Mouse (Mus musculus) hindbrain, embryonic 15.5 days (tissue): ENCODE results near the gene Cadm4. TPM values are rescaled to one million over a fixed set of nuclear protein-coding genes. Genes with fewer than 3 reads are reported as not detected.
A peak's percentile ranks its signal among the peaks of the same experiment; 100 is the strongest.

ENCODE experiments used
- ATAC-seq: fragments of 200-750 bp; cut with Nextera tagmentation; 2 replicates; pipeline ENCODE4 v1.8.0; 2017; ENCODE audit warnings: low read depth, moderate number of reproducible peaks, moderate TSS enrichment; ENCODE audit not compliant: low FRiP score
- H3K27ac ChIP-seq: fragments of 300-500 bp; sonication (generic); replicated peaks from 2 replicates; pipeline ENCODE4 v1.5.1; 2015; ENCODE audit warnings: mild to moderate bottlenecking, inconsistent platforms
- H3K27me3 ChIP-seq: fragments of 300-500 bp; sonication (generic); 2 replicates; pipeline ENCODE4 v1.6.1; 2015; ENCODE audit warnings: control low read depth, inconsistent platforms
- H3K36me3 ChIP-seq: fragments of 300-500 bp; sonication (generic); 2 replicates; pipeline ENCODE4 v1.6.1; 2015; ENCODE audit warnings: control low read depth, inconsistent platforms
- H3K4me1 ChIP-seq: fragments of 300-500 bp; sonication (generic); replicated peaks from 2 replicates; pipeline ENCODE4 v1.6.1; 2015; ENCODE audit warnings: control low read depth, inconsistent platforms
- H3K4me2 ChIP-seq: fragments of 300-500 bp; sonication (generic); 2 replicates; pipeline ENCODE4 v1.6.1; 2015; ENCODE audit warnings: moderate library complexity, mild to moderate bottlenecking, inconsistent platforms
- H3K4me3 ChIP-seq: fragments of 300-500 bp; sonication (generic); 2 replicates; pipeline ENCODE4 v1.5.1; 2015; ENCODE audit warnings: mild to moderate bottlenecking, inconsistent platforms
- H3K9ac ChIP-seq: fragments of 300-500 bp; sonication (generic); 2 replicates; pipeline ENCODE4 v1.6.1; 2015; ENCODE audit warnings: inconsistent platforms
- H3K9me3 ChIP-seq: fragments of 300-500 bp; sonication (generic); 2 replicates; pipeline ENCODE4 v1.6.1; 2016; ENCODE audit warnings: control low read depth, inconsistent platforms
- WGBS: fragments of 180-500 bp; shearing (Covaris S2); methylation state at CpG from one replicate; pipeline ENCODE4 v1.1.7; 2015; 5-methylcytosine and 5-hydroxymethylcytosine counted together
- polyA plus RNA-seq: library from polyadenylated mRNA; unstranded; fragments of >200 nt; fragmentation: Nextera tagmentation; extraction: Ambion mirVana; gene quantifications from 2 replicates; pipeline ENCODE4 v1.2.1, GENCODE M21; 2015

Gene Cadm4
- polyA plus RNA-seq, 1 experiment from 2014 or later = 80.4 TPM

GRCm38 (mm10) chr7:24538701-24539100 lies 56.9 kb downstream of the Cadm4 start:
- 77% methylated on average over 5 of the region's 5 CpGs for WGBS
- Histone ChIP-seq H3K36me3 (peaks cover 20% of the 10 kb centered on the region), H3K4me3 (no peak overlapping the region), H3K27me3 (no peaks in the 10 kb centered on the region), H3K4me1 (peaks cover 14% of the 10 kb centered on the region), H3K9me3 (no peaks in the 10 kb centered on the region), H3K9ac (no peak overlapping the region), H3K27ac (no peak overlapping the region), H3K4me2 (no peak overlapping the region)
- no peak for ATAC-seq

DNA sequence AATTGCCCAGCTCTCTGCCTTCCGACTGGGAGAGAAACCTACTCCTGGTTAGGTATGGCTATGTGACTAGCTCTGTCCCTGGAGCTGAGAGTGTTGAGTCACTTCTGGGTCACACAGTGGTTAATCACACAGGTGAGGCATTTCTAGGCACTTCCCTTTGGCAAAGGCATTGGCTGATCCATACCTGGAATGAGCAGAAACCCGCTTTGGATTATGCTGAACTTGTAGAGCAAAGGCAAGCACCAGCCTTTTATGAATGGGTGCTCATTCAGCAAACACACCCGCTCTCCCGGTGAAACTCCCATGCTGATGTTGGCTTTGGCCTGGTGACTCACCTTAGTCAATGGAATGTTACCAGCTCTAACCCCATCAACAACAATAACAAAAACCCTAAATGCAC lies 57.9 kb downstream of the Cadm4 start:
- Histone ChIP-seq H3K27me3 (no peaks in the 10 kb centered on the region), H3K36me3 (peaks cover 12% of the 10 kb centered on the region; the same call in 1 of the 2 replicates), H3K27ac (no peak overlapping the region), H3K9ac (no peak overlapping the region), H3K4me1 (peaks cover 4% of the 10 kb centered on the region), H3K4me2 (no peak overlapping the region), H3K9me3 (no peaks in the 10 kb centered on the region), H3K4me3 (no peak overlapping the region)
- ATAC-seq = no peak
- 94% methylated on average over 4 of the region's 4 CpGs for WGBS

GRCm38 (mm10) chr7:24544506-24544905 lies 62.7 kb downstream of the Cadm4 start:
- no peak for ATAC-seq

GRCm38 (mm10) chr7:24546068-24546614 lies 64.3 kb downstream of the Cadm4 start, which contains the start of the genes Pinlyp and Xrcc1:
TSS of gene Pinlyp (minus strand) at chr7:24546118.
TSS of gene Xrcc1 (plus strand) at chr7:24546289.
- Histone ChIP-seq H3K9me3 (no peaks in the 10 kb centered on the region), H3K4me2 (peak within 1 kb of the TSS; percentile 64), H3K4me1 (peaks cover 17% of the 10 kb centered on the region), H3K36me3 (0 out of 2 replicates have a peak, but pooled peaks cover 3% of the 10 kb centered on the region), H3K27ac (peak within 1 kb of the TSS; percentile 72), H3K4me3 (peak within 1 kb of the TSS; percentile 75), H3K27me3 (no peaks in the 10 kb centered on the region), H3K9ac (peak within 1 kb of the TSS; percentile 88)
- 40% methylated on average over 13 of the region's 13 CpGs for WGBS
- peak; percentile 1; the same call in 1 of the 2 replicates for ATAC-seq

More at GRCm38 (mm10) chr7:24544506-24544905, 62.7 kb downstream of the Cadm4 start:
- Histone ChIP-seq H3K4me2 (no peak overlapping the region), H3K27me3 (no peaks in the 10 kb centered on the region), H3K9me3 (no peaks in the 10 kb centered on the region), H3K27ac (no peak overlapping the region), H3K36me3 (0 out of 2 replicates have a peak, but pooled peaks cover 3% of the 10 kb centered on the region), H3K9ac (no peak overlapping the region), H3K4me3 (no peak overlapping the region), H3K4me1 (peaks cover 17% of the 10 kb centered on the region)
- 89% methylated on average over 2 of the region's 2 CpGs for WGBS

DNA sequence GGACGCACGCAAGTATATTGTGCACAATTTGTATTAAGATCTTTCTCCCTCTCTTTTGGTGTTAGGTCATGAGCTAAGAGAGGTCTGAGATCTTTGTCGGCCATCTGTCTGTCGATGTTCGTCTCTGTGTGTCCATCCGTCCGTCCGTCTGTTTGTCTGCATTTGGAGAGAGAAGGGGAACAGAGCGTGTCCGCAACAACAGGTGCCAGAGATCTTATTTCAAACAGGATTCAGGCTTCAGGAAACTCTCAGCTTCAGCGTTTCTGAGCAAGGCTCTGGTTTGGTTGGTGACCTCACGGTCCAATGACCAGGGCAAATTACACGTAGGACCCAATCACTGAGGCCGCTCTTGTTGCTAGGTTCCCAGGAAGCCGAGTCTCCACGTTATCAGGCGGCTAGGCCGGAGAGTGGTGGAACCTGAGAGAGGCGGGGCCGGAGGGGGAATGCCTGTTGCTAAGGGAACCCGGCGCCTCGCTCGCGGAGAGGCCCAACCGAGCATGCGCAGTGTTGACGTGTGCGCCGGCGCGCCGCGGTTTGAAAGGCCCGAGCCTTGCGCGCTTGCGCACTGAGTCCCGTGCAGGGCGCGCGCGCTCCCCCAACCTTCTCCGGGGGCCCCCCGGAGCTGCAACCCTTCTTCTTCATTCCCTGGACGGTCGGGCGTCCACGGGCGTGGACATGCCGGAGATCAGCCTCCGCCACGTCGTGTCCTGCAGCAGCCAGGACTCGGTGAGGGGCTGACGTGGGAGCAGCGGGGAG lies 65.0 kb downstream of the Cadm4 start:
- Histone ChIP-seq H3K4me1 (peaks cover 17% of the 10 kb centered on the region), H3K27ac (peak overlapping the region; percentile 72), H3K27me3 (no peaks in the 10 kb centered on the region), H3K4me2 (peak overlapping the region; percentile 64), H3K36me3 (0 out of 2 replicates have a peak, but pooled peaks cover 3% of the 10 kb centered on the region), H3K9ac (peak overlapping the region; percentile 88), H3K4me3 (peak overlapping the region; percentile 75), H3K9me3 (no peaks in the 10 kb centered on the region)
- under 1% methylated on average over 57 of the region's 57 CpGs for WGBS
- ATAC-seq = peak; percentile 97

GRCm38 (mm10) chr7:24547534-24548036 lies 65.8 kb downstream of the Cadm4 start:
- no peak overlapping the region for H3K27ac ChIP-seq
- H3K4me2 ChIP-seq = peak overlapping the region; percentile 64
- peak overlapping the region; percentile 75 for H3K4me3 ChIP-seq
- H3K27me3 ChIP-seq = no peaks in the 10 kb centered on the region
- H3K9me3 ChIP-seq = no peaks in the 10 kb centered on the region
- ATAC-seq = no peak
- peaks cover 8% of the 10 kb centered on the region for H3K36me3 ChIP-seq
- WGBS = 27% methylated on average over 13 of the region's 13 CpGs
- peak overlapping the region; percentile 88 for H3K9ac ChIP-seq
- H3K4me1 ChIP-seq = peaks cover 17% of the 10 kb centered on the region

DNA sequence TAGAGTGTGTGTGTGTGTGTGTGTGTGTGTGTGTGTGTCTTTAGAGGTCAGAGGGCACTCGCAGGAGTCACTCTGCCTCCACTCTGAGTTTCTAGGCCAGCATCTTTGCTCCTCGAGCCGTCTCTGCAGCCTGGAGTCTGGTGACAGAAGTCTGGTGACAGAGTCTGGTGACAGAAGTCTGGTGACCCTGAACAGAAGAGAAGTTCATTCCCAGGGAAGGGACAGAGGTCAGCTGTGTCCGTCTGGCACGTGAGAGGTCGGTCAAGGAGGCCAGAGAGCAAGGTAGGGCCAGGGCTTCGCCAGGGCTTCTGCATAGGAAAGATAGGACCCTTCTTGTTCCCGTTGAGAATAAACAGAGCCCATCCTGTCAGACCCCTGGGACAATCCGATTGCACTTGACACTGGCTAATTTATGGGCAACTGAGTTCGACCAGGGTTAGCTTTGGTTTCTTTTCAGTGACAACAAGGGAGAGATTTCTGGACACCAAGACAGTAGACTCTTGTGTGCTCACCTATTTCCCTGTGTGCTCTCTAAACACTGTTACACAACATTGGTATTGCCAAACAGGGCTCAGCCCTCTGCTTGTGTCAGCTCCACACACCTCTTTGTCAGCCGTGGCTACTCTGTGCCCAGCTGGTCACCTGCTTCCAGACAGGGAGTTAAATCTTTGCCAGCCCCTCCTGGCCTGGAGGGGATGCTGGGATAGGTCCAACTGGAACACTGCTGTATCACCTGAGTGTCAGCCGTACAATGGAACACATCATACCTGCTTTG lies 70.3 kb downstream of the Cadm4 start:
- H3K4me2 ChIP-seq = no peak overlapping the region
- H3K4me3 ChIP-seq = no peak overlapping the region
- no peak overlapping the region for H3K9ac ChIP-seq
- no peaks in the 10 kb centered on the region for H3K27me3 ChIP-seq
- no peak for ATAC-seq
- peaks cover 11% of the 10 kb centered on the region for H3K36me3 ChIP-seq
- 91% methylated on average over 12 of the region's 12 CpGs for WGBS
- H3K4me1 ChIP-seq = peaks cover 10% of the 10 kb centered on the region
- H3K9me3 ChIP-seq = no peaks in the 10 kb centered on the region
- H3K27ac ChIP-seq = no peak overlapping the region

Other genes with a start within 250 kb of the Cadm4 start
- 4.4 and 4.5 TPM in 2 replicates for gene Zfp109, start 244.5 kb upstream of the Cadm4 start, polyA plus RNA-seq
- gene Zfp108, start 227.2 kb upstream of the Cadm4 start, polyA plus RNA-seq = 7.0 and 7.5 TPM in 2 replicates
- 6.2 and 8.2 TPM in 2 replicates for gene Zfp93, start 211.6 kb upstream of the Cadm4 start, polyA plus RNA-seq
- gene Zfp61, start 180.8 kb upstream of the Cadm4 start, polyA plus RNA-seq = 39.5 and 42.3 TPM in 2 replicates
- gene Zfp94, start 165.4 kb upstream of the Cadm4 start, polyA plus RNA-seq = 19.5 and 20.3 TPM in 2 replicates
- gene Tescl, start 148.1 kb upstream of the Cadm4 start, polyA plus RNA-seq = 0.23 and 0.38 TPM in 2 replicates
- not detected in 2 replicates for gene Lypd5, start 132.8 kb upstream of the Cadm4 start, polyA plus RNA-seq
- gene Kcnn4, start 111.8 kb upstream of the Cadm4 start, polyA plus RNA-seq = 2.3 and 2.9 TPM in 2 replicates
- gene Smg9, start 82.4 kb upstream of the Cadm4 start, polyA plus RNA-seq = 32.8 and 42.5 TPM in 2 replicates
- not detected in 2 replicates for gene Irgc1, start 29.7 kb upstream of the Cadm4 start, polyA plus RNA-seq
- gene Plaur, start 19.5 kb upstream of the Cadm4 start, polyA plus RNA-seq = 1.3 and 1.5 TPM in 2 replicates
- 281 and 307 TPM in 2 replicates for gene Zfp428, start 25.0 kb downstream of the Cadm4 start, polyA plus RNA-seq
- gene AC161166.1, start 30.4 kb downstream of the Cadm4 start, polyA plus RNA-seq = 1.00 and 1.5 TPM in 2 replicates
- gene Irgq, start 48.7 kb downstream of the Cadm4 start, polyA plus RNA-seq = 28.5 and 28.7 TPM in 2 replicates
- gene Pinlyp, start 64.1 kb downstream of the Cadm4 start, polyA plus RNA-seq = 0.25 TPM in 1 of 2 replicates, not detected in the other
- gene Xrcc1, start 64.3 kb downstream of the Cadm4 start, polyA plus RNA-seq = 66.2 and 72.1 TPM in 2 replicates
- gene Ethe1, start 105.5 kb downstream of the Cadm4 start, polyA plus RNA-seq = 27.4 and 27.5 TPM in 2 replicates
- gene Zfp575, start 105.6 kb downstream of the Cadm4 start, polyA plus RNA-seq = 14.8 and 19.7 TPM in 2 replicates
- not detected in 2 replicates for gene Phldb3, start 128.7 kb downstream of the Cadm4 start, polyA plus RNA-seq
- 0.41 and 0.73 TPM in 2 replicates for gene Lypd3, start 154.5 kb downstream of the Cadm4 start, polyA plus RNA-seq
- gene Tex101, start 194.7 kb downstream of the Cadm4 start, polyA plus RNA-seq = not detected in 2 replicates
- gene BC049730, start 227.2 kb downstream of the Cadm4 start, polyA plus RNA-seq = not detected in 2 replicates
- gene Gm4763, start 244.9 kb downstream of the Cadm4 start, polyA plus RNA-seq = not detected in 2 replicates